Mouse (Mus musculus): Measurements from ENCODE around the gene Raver1.

Raver1 gene

DNA sequence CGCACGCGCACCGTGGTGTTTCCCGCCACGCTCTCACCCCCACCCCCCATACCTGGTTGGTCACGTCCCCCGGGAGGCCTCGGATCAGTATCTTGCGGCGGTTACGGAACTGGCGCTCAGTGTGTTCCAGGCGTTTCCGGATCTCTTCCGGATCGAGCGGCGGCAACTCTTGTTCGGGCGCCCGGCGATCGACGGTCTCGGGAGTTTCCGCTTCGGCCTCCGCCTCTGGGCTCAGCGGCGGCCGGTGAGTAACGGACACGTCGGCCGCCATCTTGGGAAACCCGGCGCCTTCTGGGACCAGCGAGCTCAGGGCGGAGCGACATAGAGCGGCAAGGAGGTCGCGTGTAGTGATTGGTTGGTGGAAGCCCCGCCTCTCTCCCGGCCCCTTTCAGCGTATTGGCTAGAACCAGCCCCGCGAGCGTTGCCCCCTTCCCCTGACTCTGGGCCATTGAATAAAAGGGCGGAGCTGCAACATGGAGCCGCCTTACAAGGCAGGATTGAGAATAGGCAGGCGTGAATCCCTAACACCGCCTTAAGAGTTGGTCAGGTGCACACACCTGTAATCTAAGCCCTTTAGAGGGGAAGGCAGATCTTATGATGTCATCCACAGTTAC lies at the start of gene Raver1, which contains the start of gene Gm38431:
Gene Raver1 (minus strand): TSS at position 302 of the 614 bp plus-strand sequence.
Gene Gm38431 (minus strand): TSS at position 291 of the 614 bp plus-strand sequence.
- DNase-seq: peak; percentile 99

DNA sequence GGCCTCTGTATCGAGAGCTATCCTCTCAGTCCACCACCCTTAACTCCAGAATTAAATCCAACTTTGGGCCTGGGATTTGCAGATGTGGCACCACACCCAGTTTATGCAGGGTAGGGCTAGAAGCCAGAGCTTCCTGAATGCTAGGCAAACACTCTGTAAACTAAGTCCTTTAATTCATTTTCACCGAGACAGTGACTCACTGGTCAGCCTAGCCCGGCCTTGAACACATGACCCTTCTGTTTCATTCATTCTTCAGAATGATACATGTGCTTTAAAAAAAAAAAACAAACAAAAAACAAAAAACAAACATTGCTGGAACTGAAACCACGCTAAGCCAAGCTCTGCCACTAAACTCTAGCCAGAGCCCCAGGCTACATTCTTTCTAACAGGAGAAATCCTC lies 46.6 kb upstream of the Raver1 start:
- no peak for DNase-seq

DNA sequence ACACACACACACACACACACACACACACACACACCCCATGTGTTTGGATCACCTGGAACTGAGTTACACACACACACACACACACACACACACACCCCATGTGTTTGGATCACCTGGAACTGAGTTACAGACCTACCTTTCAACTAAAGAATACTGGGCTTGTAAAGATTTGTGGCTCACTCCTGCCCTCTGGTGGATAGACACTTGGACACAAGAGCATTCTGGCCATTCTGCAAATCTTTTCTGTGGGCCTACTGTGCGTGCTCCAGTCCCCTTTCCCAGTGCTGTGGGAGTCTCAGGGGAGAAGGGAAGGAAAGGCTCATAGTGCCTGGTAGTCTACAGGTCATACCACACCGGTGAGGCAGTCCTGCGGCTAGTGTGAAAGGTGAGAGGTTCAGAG lies 45.4 kb upstream of the Raver1 start:
- DNase-seq: peak; percentile 77

DNA sequence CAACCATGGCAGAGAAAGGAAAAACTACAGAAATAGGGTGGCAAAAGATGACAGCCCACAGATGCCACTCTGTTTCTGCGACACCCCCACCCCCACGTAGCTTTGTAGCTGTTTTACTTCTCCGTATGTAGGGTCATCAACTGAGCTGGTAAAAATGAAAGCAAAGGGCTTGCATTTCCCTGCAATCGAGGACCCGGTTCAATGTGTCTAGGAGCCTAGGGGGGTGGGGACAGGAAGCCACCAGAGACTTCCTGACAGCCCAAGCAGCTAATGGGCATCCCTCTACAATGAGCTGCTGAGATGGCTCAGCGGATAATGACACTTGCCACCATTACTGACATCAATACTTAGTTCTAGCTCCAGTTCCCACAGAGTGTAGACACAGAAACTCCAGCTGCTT lies 44.6 kb upstream of the Raver1 start:
- DNase-seq: peak; percentile 35

DNA sequence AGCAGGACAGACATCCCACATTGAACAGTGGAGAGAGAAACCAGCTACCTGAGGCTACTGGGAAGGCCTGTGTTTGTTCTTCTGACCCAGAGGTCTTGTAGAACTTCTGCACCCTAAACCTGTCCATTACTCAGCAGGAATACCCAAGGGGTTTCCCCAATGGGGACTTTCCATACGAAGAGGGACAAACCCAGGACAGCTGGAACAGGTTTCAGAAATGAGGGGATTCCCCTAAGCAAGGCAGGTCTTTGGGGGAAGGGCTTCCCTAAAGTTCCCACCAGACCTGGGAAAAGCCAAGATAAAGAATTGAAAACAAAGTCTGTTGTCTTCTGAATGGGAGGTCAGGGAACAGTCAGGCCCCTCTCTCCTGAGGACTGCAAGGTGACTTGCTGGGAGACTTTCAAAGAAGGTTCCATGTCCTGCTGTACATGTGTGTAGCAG lies 44.2 kb upstream of the Raver1 start:
- DNase-seq: no peak

DNA sequence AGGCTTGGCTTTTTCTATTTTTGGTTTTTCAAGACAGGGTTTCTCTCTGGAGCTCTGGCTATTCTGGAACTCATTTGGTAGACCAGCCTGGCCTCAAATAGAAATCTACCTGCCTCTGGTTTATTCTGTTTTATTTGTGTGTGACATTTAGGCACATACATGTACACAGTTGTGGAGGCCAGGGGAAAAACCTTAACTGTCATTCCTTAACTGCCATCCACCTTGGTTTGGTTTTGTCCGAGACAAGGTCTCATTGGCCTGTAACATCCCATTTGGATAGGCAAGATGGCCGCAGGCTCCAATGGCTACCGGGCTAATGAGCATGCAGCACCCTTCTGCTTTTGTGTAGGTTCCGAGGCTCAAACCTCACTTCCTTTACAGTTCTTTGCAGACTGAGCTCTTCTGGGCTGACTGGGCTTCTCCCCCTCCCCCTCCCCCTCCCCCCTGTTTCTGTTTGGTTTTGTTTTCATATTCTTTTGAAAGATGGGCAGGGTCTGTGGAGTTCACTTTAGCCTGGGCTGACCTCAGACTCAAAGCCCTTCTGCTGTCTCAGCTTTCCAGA lies 43.6 kb upstream of the Raver1 start:
- no peak for DNase-seq

DNA sequence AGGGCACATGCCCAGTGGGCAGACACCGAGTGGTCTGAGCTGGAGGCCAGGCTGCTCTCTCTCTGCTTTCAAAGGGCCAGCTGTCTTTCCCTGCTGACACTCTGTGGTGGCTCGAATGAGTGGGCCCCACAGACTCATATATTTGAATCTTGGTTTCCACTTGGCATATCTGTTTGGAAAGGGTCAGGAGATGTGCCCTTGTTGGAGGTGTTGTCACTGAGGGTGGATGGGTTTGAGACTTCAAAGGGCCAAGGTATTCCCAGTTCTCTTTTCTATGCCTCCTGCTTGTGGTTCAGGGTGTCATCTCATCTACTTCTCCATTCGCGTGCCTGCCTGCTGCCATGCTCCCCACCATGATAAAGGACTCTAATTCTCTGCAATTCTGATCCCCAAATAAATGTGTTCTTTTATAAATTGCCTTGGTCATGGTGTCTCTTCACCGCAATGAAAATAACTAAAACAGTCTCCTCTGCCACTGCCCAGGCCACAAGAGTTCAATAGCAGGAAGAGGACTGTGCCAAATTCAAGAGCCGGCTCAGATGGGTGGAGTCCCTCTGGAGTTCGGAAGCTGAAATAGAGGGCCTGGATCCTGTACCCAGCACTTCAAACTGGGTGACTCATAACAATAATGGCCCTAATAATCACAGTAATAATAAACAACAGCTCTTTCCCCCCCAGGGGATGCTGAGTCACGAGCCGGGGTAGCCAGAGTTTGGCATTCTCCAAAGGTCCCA lies 43.0 kb upstream of the Raver1 start:
- DNase-seq: no peak

DNA sequence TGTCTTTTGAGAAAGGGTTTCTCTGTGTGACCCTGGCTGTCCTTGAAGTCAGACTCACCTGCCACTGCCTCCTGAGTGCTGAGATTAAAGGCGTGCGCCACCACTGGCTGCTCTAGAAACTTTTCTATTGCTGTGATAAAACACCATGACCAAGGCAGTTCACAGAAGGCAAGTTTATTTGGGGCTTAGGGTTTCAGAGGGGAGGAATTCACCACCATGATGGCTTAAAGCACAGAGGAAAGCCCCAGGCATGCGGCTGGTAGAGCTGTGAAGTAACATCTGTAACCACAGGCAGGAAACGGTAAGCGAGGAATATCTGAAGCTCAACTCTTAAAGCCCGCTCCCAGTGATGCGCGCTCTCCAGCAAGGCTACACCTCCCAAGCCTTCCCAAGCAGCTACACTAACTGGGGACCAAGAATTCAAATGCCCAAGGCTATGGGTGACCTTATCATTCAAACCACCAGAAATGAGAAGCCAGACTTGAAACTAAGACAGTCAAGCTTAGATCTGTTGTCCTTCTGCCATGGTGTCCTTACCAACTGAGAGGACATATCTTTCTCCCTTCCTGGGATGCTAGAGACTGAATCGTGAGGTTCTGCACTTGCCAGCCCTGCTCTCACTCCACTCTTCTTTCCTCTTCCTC lies 41.4 kb upstream of the Raver1 start:
- no peak for DNase-seq

DNA sequence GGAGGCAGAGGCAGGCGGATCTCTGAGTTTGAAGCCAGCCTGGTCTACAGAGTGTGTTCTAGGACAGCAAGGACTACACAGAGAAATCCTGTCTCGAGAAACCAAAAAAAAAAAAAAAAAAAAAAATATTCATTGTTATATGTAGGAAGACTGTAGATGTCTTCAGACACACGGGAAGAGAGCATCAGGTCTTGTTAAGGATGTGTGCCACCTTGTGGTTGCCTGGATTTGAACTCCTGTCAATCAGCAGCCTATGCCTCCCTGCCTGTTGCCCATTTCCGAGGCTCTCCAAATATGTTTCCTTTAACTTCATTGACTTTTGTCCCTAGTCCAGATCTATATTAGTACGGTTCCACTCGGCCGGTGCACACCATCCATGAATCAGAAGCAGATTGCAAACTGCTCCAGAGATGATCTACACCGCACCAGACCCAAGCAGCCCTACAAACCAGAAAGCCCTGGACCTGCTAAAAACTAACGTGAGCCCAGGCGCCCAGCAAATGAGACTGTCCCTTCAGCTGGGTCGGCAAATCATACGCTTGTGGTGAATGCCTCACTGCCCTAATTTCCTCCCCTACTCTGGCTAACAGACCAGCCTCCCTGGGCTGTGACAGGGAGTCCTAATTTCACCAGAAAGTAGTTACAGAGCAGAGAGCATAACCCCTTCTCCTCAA lies 40.4 kb upstream of the Raver1 start:
- peak; percentile 43 for DNase-seq

DNA sequence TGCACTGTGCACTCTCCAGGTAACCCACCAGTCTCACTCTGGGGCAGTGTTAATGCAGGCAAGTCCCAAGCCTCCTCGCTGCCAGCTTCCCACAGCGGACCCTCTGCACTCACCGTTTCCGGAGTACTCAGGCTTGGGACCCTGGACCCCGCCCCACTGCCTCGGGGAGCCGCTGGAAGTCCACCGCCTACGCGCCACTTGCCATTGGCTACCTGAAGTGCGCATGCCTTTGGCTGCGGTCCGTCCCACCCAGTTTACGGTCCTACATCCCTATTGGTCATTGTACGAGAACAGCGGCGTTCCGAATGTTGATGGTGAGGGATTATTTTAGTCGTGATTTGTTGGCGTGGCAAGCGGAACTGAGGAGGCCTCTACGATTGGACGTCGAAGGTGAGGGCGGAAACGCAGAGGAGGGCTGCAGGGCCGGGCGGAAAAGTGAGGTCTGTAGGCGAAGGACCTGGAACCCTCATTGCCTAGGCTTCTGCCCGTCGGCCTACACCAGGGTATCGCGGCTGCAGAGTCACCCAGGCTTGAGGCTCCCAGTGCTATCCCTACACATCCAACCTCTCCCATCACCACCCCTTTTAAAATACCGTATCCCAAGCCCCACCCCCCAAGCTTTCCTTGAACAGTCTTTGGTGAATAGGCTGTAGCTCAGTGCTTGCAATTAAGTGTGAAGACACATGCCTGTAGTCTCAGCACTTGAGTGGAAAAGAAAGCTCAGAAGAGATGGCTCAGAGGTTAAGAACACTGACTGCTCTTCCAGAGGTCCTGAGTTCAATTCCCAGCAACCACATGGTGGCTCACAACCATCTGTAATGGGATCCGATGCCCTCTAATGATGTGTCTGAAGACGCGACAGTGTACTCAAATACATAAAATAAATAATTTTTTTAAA lies 39.5 kb upstream of the Raver1 start, which contains the start of gene Tyk2:
Gene Tyk2 (minus strand): TSS at position 185 of the 898 bp plus-strand sequence.
- DNase-seq: peak; percentile 94

DNA sequence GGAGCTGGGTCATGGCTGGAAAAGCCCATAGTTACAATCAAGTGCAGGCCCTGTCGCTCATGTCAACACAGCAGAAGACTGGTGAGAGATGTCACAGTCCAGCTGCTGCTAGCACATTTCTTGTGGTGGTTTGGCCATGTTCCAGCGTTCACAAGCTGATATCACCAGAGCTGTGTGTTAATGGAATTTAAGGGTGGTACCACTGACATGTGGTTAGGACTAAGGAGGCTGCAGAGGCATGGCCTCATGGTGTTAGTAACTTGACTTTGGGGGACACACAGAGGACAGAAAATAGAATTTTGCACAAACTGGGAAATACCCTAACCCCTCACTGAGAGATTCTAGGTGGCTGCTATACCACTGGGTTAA lies 34.4 kb upstream of the Raver1 start:
- no peak for DNase-seq

DNA sequence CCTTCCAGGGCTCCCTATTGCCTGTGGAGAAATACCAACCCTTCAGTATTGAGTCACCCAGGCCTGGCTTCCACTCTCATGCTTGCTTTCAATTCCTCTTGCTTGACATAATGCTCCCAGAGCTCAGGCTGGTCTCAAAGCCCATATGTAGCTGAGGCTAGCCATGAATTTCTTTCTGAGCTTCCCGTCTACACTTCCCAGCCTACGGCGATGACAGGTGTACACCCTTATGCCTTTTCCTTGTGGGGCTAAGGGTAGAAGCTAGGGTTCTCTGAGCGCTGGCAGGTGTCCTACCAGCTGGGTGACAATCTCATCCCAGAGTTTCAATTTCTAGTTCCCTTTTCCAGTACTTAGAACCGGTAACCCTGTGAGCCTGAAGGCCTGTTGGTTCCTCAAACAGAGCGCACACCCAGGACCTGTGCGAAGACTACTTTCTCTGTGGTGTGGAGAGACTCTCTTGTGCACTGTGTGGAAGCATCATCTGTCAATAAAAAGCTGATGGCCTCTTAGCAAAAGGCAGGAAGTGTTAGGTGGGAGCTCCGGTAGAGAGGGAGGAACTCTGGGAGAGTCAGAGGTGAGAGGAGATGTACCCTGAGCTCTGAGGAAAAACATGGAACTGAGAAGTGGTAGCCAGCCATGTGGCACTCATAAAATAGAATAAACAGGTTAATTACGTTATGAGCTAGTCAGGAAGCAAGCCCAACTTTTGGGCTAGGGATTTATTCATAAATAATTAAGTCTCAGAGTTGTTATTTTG lies 33.9 kb upstream of the Raver1 start:
- DNase-seq: no peak

DNA sequence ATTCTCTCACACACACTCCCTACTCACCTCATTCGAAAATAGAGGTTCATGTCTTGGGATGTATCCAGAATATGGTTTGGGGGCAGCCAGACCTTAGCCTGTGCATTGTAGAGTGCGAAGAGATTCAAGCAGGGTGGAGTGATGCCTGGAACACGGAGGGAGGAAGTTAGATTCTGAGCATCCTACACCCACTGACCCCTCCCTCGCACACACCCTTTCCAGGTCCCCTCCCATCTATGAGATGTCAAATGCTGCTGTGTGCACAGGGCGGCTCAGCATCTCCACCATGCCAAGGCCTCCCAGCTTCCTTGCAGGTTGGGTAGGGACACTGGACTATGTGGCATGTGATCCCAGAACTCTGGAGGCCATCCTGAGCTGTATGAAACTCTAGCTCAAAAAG lies 33.0 kb upstream of the Raver1 start:
- DNase-seq: no peak

DNA sequence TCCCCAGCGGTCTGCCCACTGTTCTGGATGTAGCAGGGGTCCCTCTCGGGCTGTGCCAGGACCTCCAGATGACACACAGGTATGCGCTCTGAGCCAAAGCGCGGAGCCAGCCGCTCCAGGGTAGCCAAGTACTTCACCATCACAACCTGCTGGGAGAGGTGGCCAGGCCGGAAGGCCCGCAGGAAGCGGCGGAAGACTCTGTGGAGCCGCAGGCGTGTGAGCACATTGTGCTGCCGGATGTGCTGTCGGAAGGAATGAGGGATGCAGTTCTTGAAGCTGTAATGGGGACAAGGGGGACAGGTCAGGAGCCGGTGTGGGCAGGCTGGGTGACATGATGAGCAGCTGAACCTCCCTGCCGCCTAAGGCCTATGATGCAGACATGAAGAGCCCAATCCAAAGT lies 29.7 kb upstream of the Raver1 start:
- DNase-seq: peak; percentile 35

DNA sequence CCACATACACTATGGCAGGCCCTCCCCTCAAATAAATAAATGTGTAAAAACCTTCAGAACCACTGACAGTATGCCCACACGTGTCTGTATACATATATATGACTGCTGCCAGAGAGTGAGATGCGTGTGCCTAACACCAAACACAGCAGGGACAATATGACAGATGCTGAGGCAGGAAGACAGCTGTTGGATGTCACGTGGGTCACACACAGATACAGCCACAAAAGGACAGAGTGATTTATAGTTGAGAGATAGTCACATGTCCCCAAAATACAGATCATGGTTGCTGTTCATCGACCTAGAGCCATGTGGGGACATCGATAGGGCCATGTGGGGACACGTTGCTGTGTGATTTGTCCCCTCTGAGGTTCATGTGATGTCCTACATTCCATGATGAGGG lies 25.3 kb upstream of the Raver1 start:
- DNase-seq: no peak

DNA sequence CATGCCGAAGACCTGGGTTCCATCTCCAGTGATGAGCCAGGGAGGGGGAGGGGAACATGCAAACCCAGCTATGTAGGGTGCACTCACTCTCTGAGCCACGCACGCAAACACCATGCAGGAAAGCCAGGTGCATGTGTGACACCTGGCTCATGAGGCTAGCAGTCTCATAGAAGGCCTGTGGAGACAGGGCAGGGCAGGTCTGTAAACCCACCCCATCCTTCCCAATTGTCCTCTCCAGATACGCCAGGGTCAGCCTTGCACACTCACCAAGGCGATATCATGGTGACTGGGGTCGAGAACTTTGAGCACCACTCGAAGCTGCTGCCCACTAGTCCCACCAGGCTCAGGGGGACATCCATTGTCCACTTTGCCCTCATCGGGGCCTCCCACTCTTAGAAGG lies 23.3 kb upstream of the Raver1 start:
- DNase-seq: no peak

DNA sequence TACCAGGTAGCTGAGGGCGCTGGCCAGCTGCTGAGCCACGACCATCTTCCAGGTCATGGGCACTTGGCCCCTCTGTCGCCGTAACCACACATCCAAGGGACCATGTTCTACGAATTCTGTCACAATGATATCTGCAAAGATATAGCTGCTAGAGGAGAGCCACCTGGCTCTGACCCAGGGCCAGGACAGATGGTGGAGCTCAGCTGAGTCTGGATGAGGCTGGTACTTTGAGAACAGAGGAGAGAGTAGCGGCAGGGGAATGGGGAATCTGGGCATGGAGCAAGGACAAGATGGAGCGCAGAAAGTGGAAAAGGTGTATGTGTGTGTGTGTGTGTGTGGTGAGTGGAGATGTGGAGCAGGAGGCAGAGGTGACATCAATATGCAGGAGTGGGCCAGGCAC lies 22.4 kb upstream of the Raver1 start:
- DNase-seq: no peak

DNA sequence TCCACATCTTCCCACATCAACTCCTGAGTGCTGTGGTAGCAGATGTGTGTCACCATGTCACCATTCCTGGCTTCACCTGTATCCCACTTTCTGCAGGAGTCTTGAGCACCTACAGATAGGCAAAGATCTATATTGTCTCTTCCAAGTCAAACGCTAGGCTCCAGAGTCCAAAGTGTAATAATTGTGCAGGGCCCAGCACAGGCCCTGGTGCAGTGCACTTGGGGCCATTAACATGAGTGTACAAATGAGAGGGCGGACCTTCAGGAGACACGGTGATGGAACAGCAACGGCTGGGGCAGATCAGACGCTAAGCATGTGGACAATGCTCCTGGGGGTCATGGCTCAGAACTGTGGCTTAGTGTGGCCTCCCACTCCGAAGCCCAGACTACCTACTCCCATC lies 21.9 kb upstream of the Raver1 start:
- no peak for DNase-seq

DNA sequence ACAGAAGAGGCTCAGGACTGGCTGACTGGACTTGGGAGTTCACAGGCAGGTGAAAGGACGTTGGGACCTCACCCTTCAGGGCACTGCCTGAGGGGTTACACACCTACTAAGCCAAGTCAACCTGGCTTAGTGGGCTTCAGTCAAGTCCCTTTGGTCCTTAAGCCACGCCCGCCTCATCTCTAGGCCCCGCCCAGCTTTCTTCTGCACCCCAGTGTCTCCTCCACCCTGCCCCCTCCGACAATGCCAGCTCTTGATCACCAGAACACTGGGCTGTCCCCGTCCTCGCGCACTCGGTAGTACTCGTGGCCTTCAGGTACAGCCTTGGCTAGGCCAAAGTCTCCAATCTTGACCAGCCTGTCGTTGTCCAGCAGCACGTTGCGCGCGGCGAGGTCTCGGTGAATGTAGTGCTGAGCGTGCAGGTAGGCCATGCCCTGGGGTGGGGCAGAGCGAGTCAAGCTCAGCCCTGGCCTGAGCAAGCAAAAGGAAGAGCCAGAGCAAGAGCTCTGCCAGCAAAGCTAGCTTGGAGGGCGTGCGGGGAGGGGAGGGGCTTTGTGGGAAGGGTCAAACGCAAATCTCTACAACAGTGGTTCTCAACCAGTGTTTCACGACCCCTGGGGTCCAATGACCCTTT lies 15.9 kb upstream of the Raver1 start:
- DNase-seq: no peak

DNA sequence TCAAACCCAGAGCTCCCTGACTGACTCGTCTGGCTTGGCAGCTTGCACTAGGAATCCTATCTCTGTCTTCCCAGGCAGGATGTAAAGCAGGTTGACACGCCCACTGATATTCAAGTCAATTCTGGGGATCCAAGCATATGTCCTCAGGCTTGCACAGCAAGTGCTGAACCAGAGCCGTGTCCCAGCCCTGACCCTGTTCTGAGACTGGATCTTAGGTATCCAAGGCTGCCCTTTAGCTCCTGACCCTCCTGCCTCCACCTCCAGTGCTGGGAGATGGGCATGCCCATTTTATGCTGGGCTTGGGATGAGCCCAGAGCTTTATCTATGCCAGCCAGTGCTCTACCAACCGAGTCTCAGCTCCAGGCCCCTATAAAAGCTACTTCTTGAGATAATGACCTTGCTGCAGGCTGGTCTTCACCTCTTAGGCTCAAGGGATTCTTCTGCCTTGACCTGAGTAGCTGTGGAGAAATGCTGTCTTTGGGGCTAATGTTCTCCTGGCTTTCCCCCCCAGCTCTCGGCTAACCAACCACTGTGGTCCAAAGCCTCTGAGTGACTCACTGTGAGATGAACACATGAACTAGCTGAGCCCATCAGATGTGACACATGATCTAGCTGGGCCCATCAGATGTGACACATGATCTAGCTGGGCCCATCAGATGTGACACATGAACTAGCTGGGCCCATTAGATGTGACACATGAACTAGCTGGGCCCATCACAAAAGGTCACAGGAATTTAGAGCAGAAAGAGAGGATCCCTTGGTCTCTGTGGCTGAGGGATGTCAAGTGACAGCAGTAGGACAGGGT lies 14.2 kb upstream of the Raver1 start:
- no peak for DNase-seq

Measured in kidney, postnatal 10 days (tissue).